Mouse (Mus musculus): ENCODE measurements around the gene Aktip.
A peak's percentile ranks its signal among the peaks of the same experiment; 100 is the strongest.

Aktip gene

DNA sequence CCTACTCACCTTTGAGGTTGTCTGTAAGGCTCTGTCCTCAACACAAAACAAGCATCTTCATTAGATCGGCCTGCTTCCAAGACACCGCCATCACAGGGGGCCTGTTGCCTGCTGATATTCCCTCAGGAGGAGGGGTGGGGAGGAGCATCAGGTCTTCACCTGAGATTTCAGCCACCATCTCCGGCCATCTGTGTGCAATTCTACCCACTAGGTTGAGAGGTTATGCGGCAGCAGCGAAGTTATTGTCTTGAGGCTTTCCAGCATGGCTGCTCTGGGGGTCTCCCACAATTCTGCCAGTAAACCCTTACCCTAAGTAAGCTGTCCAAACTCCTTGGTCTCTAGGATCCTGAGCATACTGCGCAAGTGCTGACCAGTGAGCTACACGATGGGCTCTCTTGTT lies at the start of gene Aktip:
TSS of gene Aktip (minus strand) at position 101 of the 400 bp plus-strand sequence.
- DNase-seq: no peak

DNA sequence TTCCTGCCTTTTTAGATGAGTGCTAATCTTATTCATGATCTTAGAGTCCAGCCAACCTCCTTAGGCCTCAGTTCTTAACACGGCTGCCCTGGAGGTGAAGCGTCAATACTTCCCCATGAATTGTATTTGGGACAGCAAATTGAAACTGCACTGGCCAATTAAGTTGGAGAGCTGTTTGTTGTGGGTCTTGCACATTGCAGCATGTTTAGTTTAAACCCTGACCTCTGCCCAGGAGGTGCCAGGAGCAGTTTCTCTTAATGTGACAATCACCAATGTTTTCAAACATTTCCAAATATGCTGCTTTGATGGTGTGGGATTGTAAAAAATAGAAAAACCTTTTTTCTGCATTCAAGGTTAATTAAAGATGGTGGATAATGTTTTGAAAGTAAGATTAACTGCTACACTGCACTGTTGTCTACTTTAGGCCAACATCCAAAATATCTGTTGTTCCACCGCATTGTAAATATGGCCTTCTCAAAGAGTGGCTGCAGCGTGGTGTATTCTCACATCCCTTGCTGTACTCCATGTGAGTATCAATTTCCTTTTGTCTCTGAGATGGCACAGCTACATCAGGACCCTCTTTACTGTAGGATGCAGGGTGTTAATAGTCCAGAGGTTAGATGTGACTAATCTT lies 46.2 kb upstream of the Aktip start:
- DNase-seq: no peak

DNA sequence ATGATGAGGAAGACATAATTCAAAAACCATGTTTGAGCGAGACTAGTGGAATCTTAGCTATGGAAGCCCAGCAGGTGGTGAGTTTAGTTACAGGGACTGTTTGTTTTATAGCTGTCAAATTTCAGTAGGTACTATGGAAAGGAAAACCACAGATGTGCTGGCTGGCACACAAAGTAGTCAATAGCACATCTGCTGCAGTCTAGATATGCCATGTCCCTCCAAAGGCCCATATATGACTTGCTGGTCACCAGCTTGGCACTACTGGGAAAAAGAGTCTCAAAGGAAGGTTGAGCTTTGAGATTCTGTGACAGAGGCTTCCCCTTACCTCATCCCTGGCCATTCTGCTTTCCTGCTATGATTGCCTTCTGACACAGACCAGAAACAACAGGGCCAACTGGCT lies 42.9 kb upstream of the Aktip start:
- no peak for DNase-seq

DNA sequence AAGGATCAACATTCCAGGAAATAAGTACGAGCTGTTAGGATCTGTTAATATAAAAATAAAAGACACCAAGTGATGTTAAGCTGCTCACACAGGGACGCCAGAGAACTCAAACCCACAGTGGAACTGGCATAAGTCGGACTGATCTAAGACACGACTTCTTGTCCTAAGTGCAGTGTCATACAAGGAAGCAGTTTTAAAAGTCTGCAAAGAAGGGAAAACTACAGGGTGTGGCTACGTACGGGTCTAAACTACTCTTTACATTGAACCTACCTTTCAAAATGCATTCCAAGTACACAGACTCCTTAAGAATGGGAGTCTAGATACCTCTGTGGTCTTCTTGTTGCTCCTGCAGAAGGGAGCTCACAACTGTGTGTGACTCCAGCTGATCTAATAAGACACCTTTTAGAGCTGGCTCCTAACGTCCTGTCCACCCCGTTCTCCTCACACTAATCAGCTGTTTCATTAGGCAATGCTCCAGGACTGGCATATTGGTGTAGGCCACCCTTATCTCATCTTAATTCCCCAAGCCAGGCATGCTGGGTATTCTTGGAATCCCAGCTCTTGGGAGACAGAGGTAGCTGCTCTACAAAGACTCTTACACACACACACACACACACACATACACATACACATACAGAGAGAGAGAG lies 42.2 kb upstream of the Aktip start:
- no peak for DNase-seq

DNA sequence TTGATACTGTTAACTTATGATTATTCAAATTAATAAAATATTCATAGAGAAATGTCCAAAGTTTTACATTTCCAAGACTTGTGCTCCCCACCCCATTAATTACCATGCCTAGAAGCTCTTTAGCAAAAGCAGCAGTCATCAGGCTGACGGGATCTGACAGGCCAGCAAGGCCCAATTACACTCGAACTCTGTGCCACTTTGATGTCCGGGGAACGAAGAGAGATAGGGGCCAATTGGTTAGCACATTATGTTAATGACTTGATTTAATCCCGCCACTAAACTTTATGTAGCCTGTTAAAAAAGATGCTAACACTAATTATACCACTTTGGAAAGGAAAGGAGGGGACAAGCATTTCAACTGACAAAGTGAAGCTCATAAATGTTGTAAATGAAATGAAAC lies 41.6 kb upstream of the Aktip start:
- no peak for DNase-seq

DNA sequence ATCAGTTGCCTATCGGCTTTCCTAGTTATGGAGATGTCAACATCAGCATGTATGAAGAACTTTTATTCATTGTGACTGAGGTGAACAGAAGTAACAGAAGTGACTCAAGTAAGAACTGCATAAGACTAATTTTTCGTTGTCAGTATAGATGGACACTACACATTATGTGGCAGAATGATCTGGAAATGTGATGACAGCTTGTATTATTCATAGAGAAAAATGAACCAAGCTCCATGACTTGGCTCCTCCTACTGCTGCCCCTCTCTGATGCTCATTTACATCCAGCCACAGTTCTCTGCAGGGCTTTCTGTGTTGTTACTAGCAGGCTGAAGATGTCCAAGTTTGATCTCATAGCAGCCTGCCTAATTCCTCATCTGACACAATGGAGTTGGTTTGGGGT lies 37.4 kb upstream of the Aktip start:
- no peak for DNase-seq

DNA sequence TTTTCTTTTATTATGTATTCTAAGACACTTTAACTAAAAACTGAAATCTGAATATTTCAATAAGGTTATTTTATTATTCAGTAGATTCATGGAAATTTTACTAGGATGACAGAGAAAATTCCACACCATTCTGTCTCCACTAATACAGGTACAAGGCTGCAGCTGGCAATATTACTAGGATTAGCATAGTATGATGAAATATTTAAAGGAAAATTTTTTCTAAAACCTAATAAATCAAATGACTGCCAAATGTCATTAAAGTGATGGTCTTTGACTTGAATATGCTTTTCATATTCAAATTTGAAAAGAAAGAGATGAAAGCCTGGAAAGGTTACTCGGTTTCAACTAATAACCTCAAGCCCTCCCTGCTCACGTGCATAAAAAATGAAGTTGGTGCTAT lies 34.3 kb upstream of the Aktip start:
- no peak for DNase-seq

DNA sequence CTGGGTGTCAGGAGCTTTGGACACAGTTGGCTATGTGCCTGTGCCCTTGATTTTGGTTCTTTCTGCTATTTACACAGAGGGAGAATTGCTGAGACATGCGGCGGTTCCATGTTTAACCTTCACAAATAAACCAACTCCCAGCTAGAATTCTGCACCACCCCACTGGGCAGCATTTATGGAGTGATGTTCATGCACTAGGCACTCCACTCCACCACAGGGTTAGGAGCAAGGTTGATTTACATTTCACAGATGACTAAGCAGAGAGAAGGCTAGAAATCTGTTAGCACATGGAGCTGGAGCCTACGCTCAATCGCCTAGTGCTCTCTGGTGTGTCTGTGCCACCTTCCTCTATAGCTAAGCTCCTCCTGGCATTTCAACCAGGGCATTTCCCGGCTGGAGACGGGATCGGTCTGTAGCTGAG lies 27.7 kb upstream of the Aktip start:
- peak; percentile 9 to 29 for DNase-seq

DNA sequence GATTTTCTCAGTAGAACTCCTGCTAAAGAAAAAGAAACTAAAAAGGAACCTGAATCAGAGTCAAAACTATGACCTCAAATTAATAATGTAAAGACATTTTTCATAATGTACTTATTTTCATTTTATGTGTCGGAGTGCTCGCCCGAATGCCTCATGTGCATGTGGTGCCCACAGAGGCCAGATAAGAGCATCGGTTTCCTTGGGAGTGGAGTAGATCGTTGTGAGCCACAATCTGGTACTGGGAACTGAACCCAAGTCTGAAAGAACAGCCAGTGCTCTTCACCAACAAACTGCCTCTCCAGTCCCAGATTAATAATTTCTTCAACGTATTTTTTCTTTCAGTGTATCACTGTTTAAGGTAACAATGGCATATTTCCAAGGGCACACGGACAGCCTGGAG lies 24.5 kb upstream of the Aktip start:
- DNase-seq: no peak

DNA sequence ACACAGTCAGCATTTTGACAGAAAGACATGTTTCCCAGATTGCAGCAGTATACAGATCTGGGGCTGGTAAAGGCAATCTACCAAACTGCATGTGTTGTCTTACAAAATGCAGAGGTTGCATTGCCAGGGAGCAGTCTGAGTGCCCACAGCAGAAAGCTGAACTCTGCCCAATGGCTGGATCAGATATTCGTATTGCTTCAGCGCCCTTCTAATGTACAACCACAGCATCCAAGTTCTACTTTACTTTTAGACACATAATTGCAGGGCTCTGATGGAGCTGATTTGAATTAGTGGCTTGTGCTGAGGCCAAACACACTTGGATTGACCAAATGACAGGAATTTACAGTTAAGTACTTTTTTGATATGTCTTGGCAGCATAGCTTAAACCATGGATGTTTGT lies 22.1 kb upstream of the Aktip start:
- DNase-seq: no peak

DNA sequence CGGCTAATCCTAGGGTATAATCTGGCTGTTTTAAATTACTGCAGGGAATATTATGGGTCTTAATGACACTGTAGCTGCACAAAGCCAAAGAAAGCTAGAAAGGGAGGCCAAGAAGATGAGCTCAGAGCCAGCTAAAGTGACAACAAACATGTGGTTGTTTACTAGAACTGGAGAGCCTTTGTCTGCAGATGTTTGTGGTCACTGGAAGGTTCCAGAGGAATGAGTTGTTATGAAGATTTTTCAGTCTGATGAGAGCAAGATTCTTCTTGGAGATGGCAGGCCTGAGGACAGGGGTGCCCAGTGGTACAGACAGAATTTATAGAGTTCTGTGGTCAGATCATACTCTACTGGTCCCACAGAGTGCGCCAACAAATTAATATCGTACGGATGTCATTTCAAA lies 18.5 kb upstream of the Aktip start:
- no peak for DNase-seq

DNA sequence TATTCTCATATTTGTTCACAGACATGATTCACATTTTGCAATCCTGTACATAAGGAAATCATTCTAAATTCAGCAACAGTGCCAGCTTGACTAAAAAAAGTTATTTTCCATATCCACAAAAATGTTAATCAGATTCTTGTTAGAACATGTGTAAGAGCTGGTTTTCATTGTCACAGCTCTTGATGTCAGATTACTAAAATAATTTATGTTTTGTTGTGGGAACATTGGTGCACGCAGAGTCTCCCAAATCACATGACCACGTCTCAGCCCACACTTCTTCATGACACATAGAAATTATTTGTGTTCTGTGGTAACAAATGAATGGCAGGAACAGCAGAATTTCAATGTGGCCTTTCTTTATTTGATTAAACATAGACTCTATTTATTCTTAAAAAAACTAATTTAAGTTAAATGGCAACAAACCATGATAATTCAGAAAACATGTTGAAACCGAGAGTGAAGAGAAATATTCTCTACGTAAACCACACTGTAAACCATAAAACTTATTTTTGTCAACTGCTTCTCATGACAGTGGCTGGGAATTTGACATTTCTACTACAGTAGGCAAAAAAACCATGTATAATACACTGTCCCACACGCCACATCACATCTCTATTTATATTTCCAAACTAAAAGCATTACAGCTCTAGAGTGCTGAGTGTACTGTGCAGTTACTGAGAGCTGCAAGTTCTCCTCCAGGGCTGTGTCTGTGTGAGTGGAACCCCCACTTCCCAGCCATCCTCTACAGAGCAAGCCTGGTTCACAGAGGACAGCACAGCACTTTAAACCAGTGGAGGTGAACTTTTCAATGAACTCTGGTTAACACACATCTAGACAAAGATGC lies 17.5 kb upstream of the Aktip start:
- DNase-seq: no peak

DNA sequence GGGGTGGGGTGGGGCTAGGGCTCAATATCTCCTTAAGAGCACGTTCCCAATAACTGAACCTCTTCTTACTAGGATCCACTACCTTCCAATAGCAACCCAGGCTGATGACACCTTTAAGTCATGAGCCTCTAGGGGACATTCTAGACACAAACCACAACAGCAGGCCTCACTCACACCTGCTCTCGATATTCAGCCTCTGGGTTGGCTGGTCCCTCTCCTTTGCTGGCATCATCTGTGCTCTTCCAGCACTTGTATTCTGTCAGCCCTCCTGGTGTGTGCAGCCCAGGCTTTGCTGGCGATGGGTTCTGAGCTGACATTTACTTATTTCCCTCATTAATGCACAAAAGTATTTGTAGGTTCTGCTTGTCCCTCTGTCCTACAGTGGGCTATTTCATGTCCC lies 14.5 kb upstream of the Aktip start:
- peak in 1 of 2 experiments; percentile 25 for DNase-seq

DNA sequence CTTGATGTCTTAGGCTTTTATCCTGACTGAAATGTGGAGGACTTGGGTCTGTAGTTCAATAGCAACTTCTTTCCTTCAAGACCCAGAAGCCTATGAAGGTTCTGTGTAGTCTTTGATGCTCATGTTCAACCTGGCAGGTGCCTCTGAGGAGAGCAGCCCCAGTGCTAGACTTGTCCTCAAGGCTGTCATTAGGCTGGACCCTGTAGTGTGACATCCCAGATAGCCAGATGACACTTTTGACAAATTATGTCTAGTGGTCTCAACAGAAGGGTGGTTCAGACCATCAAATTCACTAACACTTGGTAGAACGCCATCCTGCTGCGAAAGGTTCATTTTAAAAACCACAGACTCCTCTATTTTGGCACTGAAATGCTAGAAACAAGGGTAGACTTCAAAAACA lies 13.2 kb upstream of the Aktip start:
- DNase-seq: no peak

DNA sequence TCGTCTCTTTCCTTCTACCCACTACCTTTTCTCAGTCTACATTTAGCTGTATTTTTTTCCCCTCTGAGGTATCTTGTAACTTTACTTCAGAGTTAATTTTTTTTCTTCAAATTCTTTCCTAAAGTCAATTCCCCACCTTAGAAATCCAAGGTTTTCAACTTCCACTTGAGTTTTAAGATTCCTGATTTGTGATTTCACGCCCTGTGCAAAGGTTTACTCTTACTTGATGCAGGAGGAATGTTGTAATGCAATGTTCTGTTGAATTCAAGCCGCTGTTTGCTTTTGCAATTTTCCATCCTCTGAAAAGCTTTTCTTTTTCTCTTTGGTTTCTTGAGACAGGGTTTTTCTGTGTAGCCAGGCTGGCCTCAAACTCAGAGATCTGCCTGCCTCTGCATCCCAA lies 9.9 kb upstream of the Aktip start:
- DNase-seq: no peak

DNA sequence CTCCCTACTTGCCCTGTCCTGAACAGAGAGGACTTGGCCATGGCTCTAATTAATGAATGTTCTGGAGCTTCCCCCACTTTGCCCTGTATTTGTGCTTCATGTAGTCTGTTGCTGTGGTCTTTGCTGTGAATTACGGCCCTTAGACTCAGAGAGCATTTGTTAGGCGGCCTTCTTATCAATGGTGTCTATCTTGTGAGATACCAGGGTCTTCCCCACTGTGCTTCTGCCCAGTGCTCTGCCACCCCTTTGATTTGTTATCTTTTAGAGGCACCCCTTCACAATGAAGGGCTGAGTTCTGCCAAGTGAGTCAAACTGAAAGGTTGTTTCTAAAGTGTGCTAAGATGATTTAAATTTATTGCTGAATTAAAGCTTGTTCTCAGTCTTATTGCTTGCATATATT lies 7.9 kb upstream of the Aktip start:
- no peak for DNase-seq

DNA sequence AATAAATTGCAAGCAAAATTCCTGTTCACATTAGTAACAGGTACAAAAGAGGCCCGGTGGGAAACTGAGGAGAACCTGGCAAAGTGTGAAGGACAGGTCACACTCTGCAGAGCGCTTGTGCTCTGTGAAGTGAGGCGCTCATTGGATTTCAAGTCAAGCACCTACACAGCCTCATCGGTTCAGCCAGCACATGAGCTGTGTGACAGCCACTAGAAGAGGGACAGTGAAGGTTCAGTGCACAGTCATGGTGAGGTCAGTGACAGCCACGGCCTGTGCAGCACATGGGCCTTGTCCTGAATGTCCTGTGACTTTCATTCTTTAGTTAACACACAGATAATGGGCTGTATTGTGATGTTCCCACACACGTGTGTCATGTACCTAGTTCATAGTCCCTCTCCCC lies 6.1 kb upstream of the Aktip start:
- no peak for DNase-seq

DNA sequence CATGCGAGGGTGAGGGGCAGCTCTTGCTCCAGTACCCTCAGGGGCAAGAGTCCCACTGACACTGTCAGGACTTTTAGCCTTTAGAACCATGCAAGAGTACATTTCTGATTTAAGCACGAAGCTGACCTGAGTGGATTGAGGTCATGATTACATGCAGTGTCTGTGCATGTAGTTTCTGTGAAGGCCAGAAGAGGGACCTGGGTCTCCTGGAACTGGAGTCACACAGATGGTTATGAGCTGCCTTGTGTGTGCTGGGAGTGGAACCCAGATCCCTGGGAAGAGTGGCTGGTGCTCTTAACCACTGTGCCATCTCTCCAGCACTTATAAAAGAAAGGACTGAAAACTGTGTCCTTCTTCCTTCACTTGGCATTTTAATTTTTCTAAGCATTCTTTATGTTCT lies 1.4 kb upstream of the Aktip start:
- DNase-seq: no peak

DNA sequence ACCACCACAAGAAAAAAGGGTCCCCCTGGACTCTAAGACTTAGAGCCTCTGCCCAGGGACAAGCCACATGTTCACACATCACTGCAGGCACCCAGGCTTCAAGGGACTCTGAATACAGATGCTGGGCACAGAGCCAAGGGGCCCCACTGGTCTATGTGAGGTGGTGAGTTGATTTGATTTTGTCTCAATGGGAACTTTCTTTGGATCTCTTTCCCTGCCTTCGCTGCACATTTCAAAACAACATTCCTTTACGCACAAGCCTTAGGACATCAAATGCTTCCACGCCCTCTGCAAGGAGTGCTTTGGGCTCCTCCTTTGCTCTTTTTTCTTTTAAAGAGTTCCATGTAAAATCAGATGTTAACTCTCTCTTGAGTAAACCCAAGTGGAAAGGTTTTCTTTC lies 1.7 kb downstream of the Aktip start:
- DNase-seq: peak in 1 of 2 experiments; percentile 16

DNA sequence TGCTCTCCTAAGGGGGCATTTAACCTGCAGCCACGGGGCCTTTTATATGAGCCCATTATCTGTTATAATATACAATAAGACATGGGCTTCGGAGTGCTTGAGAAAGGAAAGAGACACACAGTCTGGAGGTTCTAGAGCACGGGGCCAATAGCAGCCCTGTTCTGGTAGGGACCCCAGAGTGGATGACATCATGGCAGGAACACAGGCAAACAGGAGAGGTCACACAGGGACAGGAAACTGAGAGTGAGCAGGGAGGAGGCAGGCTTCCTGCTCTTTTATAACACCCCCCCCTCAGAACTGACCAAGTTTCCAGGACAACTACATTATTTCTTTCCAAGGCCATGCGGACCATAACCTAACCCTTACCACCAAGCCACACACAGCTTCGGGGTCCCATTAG lies 2.5 kb downstream of the Aktip start:
- DNase-seq: no peak

DNA sequence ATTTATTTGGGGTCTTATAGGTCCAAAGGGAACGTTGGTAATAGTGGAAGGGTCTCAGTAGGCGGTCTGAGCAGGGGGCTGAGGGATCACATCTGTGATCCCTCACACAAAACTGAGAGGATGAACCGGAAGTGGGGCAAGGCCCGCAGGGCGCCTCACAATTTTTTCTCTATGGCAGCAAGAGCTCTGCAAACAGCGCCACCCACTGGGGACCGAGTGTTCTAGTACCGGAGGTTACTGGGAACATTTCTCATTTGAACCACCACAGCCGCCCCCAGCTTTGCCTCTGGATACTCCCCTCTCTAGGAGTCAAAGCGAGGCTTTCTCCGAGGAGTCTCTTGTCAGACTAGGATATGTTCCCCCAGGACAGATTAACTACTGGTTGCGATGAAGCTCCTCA lies 3.1 kb downstream of the Aktip start:
- peak; percentile 34 to 38 for DNase-seq

DNA sequence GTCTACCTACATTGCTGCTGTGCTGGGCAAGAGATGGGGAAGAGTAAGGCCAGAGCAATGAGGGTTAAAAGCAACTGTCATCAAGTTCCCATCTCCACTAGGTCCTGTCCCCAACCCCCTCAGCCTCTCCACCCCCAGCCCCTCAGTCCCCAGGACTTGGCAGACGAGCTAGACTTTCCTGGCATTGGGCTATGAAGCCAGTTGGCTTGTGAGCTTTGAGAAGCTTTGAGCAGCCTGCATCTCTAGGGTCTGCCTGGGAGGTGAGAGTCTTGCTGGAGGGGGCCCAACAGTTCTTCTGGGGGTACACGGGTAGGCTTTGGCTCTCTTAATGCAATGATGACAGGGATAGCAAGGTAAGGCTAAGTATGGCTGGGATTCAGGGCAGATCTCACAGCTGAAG lies 5.7 kb downstream of the Aktip start:
- peak; percentile 68 to 76 for DNase-seq

DNA sequence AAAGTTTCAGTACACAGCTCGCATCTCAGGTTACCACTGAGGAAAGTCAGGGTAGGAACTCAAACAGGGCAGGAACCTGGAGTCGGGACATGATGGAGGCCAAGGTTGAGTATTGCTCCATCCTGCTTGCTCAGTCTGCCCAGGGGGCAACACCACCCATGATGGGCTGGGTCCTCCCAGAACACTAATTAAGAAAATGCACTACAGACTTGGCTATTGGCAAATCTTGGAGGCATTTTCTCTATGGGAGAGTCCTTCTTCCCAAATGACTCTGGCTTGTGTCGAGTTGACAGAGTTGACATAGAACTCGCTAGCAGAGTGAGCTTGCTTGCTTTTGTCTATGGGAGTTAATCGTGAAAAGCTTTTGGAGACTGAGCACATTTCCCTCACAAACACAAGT lies 6.8 kb downstream of the Aktip start:
- DNase-seq: no peak

DNA sequence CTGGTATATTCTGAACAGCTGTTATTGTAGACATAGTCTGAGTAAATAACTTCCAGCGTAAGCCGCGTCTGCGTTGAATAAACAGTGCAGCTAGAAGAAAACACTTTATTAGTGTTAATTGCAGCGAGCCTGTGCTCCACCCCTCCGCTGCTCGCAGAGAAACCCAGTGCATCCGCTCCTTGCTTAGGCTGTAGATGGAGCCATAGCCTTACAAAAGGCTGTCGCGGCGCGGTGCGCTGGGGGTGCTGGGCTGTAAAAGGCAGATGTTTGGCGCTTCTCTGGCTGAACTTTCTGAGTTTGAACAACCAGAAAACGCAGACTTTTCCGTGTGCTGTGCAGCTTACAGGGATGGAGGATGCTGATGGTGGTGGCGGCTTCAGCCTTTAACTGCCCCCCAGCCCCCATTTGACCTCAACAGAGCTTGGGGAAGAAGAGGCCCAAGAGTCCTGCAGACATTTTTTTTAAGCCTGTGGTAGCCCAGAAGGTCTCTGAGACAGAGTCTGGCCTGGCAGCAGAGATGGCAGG lies 8.9 kb downstream of the Aktip start:
- DNase-seq: peak; percentile 74 to 77
